22 mouse cellular contexts compared by ENCODE assay signal in the genomic region with DNA sequence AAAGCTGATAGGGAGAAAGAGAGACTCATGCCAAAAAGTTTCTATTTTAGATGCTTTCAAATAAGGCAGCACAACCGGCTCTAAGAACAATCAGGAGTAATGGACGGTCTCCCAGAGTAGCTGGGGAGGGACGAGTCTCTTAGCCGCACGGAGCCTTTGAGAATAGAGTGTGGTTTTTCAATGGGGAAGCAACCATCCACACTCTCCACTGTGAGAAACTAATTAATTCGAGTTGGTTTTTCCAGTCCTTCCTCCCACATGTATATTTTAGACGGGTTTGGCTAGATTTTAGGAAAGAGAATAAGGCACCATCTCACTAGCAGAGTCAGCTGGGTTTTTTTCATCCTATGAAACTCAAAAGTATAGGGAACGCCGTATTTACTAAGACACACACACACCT. TPM values are rescaled to one million over a fixed set of nuclear protein-coding genes. Genes with fewer than 3 reads are reported as not detected.
DNase-seq lines count a peak whose midpoint lies in the region; ATAC-seq and TF ChIP-seq lines count a peak whose summit lies in the region.
"Had no signal": no experiment of that assay in that cellular context is flagged by ENCODE, and none has a peak within 500 bp of the region (broad histone marks: within the 10 kb centered on the region; RNA-seq: fewer than 3 reads in every experiment).

No protein-coding gene starts in this region.

- no peaks in the 10 kb centered on the region for H3K36me3 ChIP-seq in heart, embryonic 10.5 days
- H3K36me3 ChIP-seq: G1E had no signal

- DNase-seq in frontal cortex, postnatal 25 days (ENCODE audit: low spot score in 2 of 2) = no peak
- peak; percentile 20 for DNase-seq in heart, embryonic 10.5 days (ENCODE audit: low spot score)
- DNase-seq in heart, postnatal 14 days = no peak
- DNase-seq in brain, adult 2 months (ENCODE audit: low read depth, low spot score) = peak; percentile 46
- DNase-seq in telencephalon, adult 2 months (ENCODE audit: low read depth, low spot score) = peak; percentile 51
- no peak for DNase-seq in spleen, postnatal 10 days (ENCODE audit: low spot score in 2 of 2)
- no peak for DNase-seq in left cerebral cortex, adult 2 months (ENCODE audit: extremely low spot score in 1 of 2, low spot score in 2 of 2)
- DNase-seq: adrenal gland, adult 2 months; adrenal gland, adult 8-10 months; adrenal gland, postnatal 10 days; adrenal gland, postnatal 14 days; adrenal gland, postnatal 25 days; adrenal gland, postnatal 36 days; B cell, adult 2 months; cerebellum, adult 11 months; cerebellum, adult 11-12 months; cerebellum, adult 18-20 months had no signal

- H3K4me3 ChIP-seq in heart, embryonic 10.5 days = no peak overlapping the region
- H3K4me3 ChIP-seq in left cerebral cortex, adult 2 months = no peak overlapping the region

- no peaks in the 10 kb centered on the region for H3K9me3 ChIP-seq in heart, embryonic 10.5 days
- H3K9me3 ChIP-seq: G1E had no signal

- H3K27ac ChIP-seq in heart, embryonic 10.5 days = no peak overlapping the region
- H3K27ac ChIP-seq in left cerebral cortex, adult 2 months = no peak overlapping the region

- TF ChIP-seq CTCF in left cerebral cortex, adult 2 months (IDR thresholded peaks at IDR 0.05) = no peak

- peaks cover 25% of the 10 kb centered on the region for H3K4me1 ChIP-seq in heart, embryonic 10.5 days

- peak; percentile 87 for ATAC-seq in frontal cortex, adult (ENCODE audit: low TSS enrichment)
- ATAC-seq: activated CD4-positive, CD25-positive, alpha-beta regulatory T cell, adult 4 months; CD4-positive, CD25-positive, alpha-beta regulatory T cell, adult 4 months; Patski had no signal

- 84% methylated on average over 9 of the region's 9 CpGs for WGBS in heart, embryonic 10.5 days

- intact Hi-C loops in heart, postnatal 14 days (cut with DNase I) = no loop called here
- intact Hi-C loops in left cerebral cortex, adult 2 months (cut with DNase I) = no loop called here

- H3K27me3 ChIP-seq in heart, embryonic 10.5 days (ENCODE audit: insufficient read depth, poor library complexity, severe bottlenecking) = no peaks in the 10 kb centered on the region
- H3K27me3 ChIP-seq: Patski had no signal

RNA-seq across cellular contexts. Expression of gene Tent4a, which starts 27.6 kb away (rescaled TPM):
- polyA plus RNA-seq in heart, embryonic 10.5 days (2016; fragmentation: Nextera tagmentation; extraction: Ambion mirVana) = 3.2 and 4.6 TPM in 2 replicates
- 10 to 100 TPM; 12.2 to 13.5 TPM for total RNA-seq in heart, postnatal 14 days (2021)
- 10 to 100 TPM; 46.5 to 48.2 TPM for total RNA-seq in left cerebral cortex, adult 2 months (2021)

RNA-seq across cellular contexts. Expression of gene Nsun2, which starts 28.5 kb away (rescaled TPM):
- 106 and 140 TPM in 2 replicates for polyA plus RNA-seq in heart, embryonic 10.5 days (2016; fragmentation: Nextera tagmentation; extraction: Ambion mirVana)
- total RNA-seq in heart, postnatal 14 days (2021) = 10 to 100 TPM; 35.8 to 42.0 TPM
- 10 to 100 TPM; 83.2 to 93.0 TPM for total RNA-seq in left cerebral cortex, adult 2 months (2021)

RNA-seq across cellular contexts. Expression of gene Srd5a1, which starts 49.2 kb away (rescaled TPM):
- 8.5 and 12.0 TPM in 2 replicates for polyA plus RNA-seq in heart, embryonic 10.5 days (2016; fragmentation: Nextera tagmentation; extraction: Ambion mirVana)
- 1 to 10 TPM; 1.6 to 1.7 TPM for total RNA-seq in heart, postnatal 14 days (2021)
- 1 to 10 TPM; 6.9 to 8.5 TPM for total RNA-seq in left cerebral cortex, adult 2 months (2021)

Comparison
In these comparisons a context has a peak if more than half of its experiments do, and no peak if none do; other contexts are left out.
1. DNase-seq: peak in heart, embryonic 10.5 days (single experiment), brain, adult 2 months (single experiment) and telencephalon, adult 2 months (single experiment); none in frontal cortex, postnatal 25 days (0 of 2), heart, postnatal 14 days (0 of 2), spleen, postnatal 10 days (0 of 2) and left cerebral cortex, adult 2 months (0 of 2).